Mouse (Mus musculus): ENCODE measurements around the gene Catip.

GRCm38 (mm10) chr1:74313049-74313692, 48.7 kb upstream of the Catip start:
- TF ChIP-seq CTCF (IDR thresholded peaks at IDR 0.05; ENCODE audit: low read depth, low read length) (peak; percentile 88), POLR2AphosphoS5 (IDR thresholded peaks at IDR 0.05; ENCODE audit: insufficient replicate concordance, low read depth, low read length) (no peak), TAL1 (conservative IDR thresholded peaks at IDR 0.05; ENCODE audit: low read depth, low read length) (no peak)

Measured in G1E (cell line).